Mouse (Mus musculus) monocyte, adult 59 days (primary cell): ENCODE data around the gene Olfr1326-ps1. TPM values are rescaled to one million over a fixed set of nuclear protein-coding genes. Genes with fewer than 3 reads are reported as not detected.

ENCODE experiments used
- total RNA-seq, 2 experiments: library from RNA; stranded (reverse); gene quantifications; one replicate each; pipeline ENCODE4 v1.2.4; 2023

Gene Olfr1326-ps1
- not detected for total RNA-seq

DNA sequence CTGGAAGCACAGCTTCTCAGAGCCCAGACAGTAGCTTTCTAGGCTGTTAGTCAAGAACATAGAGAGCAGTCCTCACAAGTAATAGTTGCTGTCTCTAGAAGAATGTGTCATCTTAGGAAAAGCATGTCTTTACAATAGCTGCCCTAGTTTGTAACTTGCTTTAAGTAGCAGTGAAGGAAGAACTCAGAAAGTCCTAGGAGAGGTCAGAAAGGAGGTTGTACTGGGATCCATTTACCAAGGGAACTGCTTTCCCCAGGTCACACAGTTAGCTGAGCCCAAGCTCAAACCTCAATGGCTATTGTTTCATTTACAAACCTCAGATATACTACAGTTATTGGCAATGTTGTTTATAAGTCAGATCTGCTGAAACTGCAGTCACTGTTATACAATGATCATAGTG lies at the start of gene Olfr1326-ps1:
TSS of gene Olfr1326-ps1 (minus strand) at position 101 of the 400 bp plus-strand sequence.

GRCm38 (mm10) chrX:74592379-74592778 lies 17.7 kb upstream of the Olfr1326-ps1 start, which contains the start of gene Olfr1325:
Olfr1325 (plus strand) TSS chrX:74592679.

Other genes starting within 250 kb of the Olfr1326-ps1 start
- 1 to 10 TPM; 1.4 to 4.5 TPM for gene Plxna3, start 245.8 kb downstream of the Olfr1326-ps1 start, total RNA-seq
- 10 to 100 TPM; 18.3 to 21.8 TPM for gene Lage3, start 221.3 kb downstream of the Olfr1326-ps1 start, total RNA-seq
- 10 to 100 TPM; 22.9 to 25.5 TPM for gene Ubl4a, start 201.7 kb downstream of the Olfr1326-ps1 start, total RNA-seq
- 10 to 100 TPM; 19.6 to 23.9 TPM for gene Slc10a3, start 201.5 kb downstream of the Olfr1326-ps1 start, total RNA-seq
- 10 to 100 TPM; 16.6 to 20.0 TPM for gene Fam3a, start 181.6 kb downstream of the Olfr1326-ps1 start, total RNA-seq
- gene Ikbkg, start 181.6 kb downstream of the Olfr1326-ps1 start, total RNA-seq, result 10 to 100 TPM; 30.0 to 30.5 TPM
- gene G6pdx, start 145.7 kb downstream of the Olfr1326-ps1 start, total RNA-seq, result 100 to 1,000 TPM; 195 to 224 TPM
- not detected for gene Gm6880, start 93.5 kb downstream of the Olfr1326-ps1 start, total RNA-seq
- not detected for gene Olfr1325, start 17.8 kb upstream of the Olfr1326-ps1 start, total RNA-seq
- not detected for gene Gm5640, start 70.7 kb upstream of the Olfr1326-ps1 start, total RNA-seq
- gene Gm6890, start 166.0 kb upstream of the Olfr1326-ps1 start, total RNA-seq, result not detected